In genomic region chr3:106452616-106453015, GRCm38 (mm10) we compare ENCODE assay signal across 33 mouse cellular contexts. TPM values are rescaled to one million over a fixed set of nuclear protein-coding genes. Genes with fewer than 3 reads are reported as not detected.
DNase-seq lines count a peak whose midpoint lies in the region; ATAC-seq and TF ChIP-seq lines count a peak whose summit lies in the region.
"Had no signal": no experiment of that assay in that cellular context is flagged by ENCODE, and none has a peak within 500 bp of the region (broad histone marks: within the 10 kb centered on the region; RNA-seq: fewer than 3 reads in every experiment).

No protein-coding gene starts in this region.

- H3K4me3 ChIP-seq in megakaryocyte, embryonic 14.5 days (replicated peaks): peak overlapping the region; percentile 70
- no peak overlapping the region for H3K4me3 ChIP-seq in stomach, postnatal 0 days (ENCODE audit: low read depth, low read length)
- H3K4me3 ChIP-seq in forebrain, embryonic 15.5 days: no peak overlapping the region
- H3K4me3 ChIP-seq: forebrain, embryonic 10.5 days; heart, embryonic 10.5 days; hindbrain, embryonic 15.5 days; lung, embryonic 15.5 days; midbrain, embryonic 12.5 days had no signal

- WGBS in stomach, postnatal 0 days: 68% methylated on average over 4 of the region's 4 CpGs
- WGBS in forebrain, embryonic 15.5 days: 79% methylated on average over 4 of the region's 4 CpGs

- no peak for TF ChIP-seq EP300 in stomach, postnatal 0 days (optimal IDR thresholded peaks at IDR 0.05)

- H3K4me2 ChIP-seq in stomach, postnatal 0 days (replicated peaks; ENCODE audit: low read depth): no peak overlapping the region
- no peak overlapping the region for H3K4me2 ChIP-seq in forebrain, embryonic 15.5 days (replicated peaks)
- H3K4me2 ChIP-seq: hindbrain, embryonic 15.5 days; lung, embryonic 15.5 days; midbrain, embryonic 12.5 days had no signal

- DNase-seq in natural killer cell, adult 2 months (ENCODE audit: low spot score in 2 of 2): peak; percentile 26 to 46
- peak; percentile 40 to 53 for DNase-seq in thymus, postnatal 36 days
- no peak for DNase-seq in stomach, postnatal 0 days (ENCODE audit: low spot score)
- DNase-seq: adrenal gland, postnatal 36 days; B cell, adult 2 months; cerebellum, adult 9-10 months; gastrocnemius, postnatal 36 days; heart, postnatal 4 days; kidney, adult 2 months; kidney, postnatal 14 days; lung, postnatal 36 days; right cerebral cortex, postnatal 14 days had no signal

- peaks cover 45% of the 10 kb centered on the region for H3K4me1 ChIP-seq in megakaryocyte, embryonic 14.5 days
- no peaks in the 10 kb centered on the region for H3K4me1 ChIP-seq in stomach, postnatal 0 days (replicated peaks; ENCODE audit: control insufficient read depth, insufficient read depth)
- H3K4me1 ChIP-seq in forebrain, embryonic 15.5 days: no peaks in the 10 kb centered on the region
- H3K4me1 ChIP-seq: forebrain, embryonic 10.5 days; heart, embryonic 10.5 days; hindbrain, embryonic 15.5 days; lung, embryonic 15.5 days; midbrain, embryonic 12.5 days had no signal

- no peak for ATAC-seq in megakaryocyte, adult 5-6 weeks (ENCODE audit: poor library complexity, severe bottlenecking)
- peak; percentile 67 for ATAC-seq in common myeloid progenitor, adult 5-6 weeks (replicated peaks; ENCODE audit: low read depth, poor library complexity, severe bottlenecking)
- no peak for ATAC-seq in stomach, postnatal 0 days (ENCODE audit: low FRiP score, low TSS enrichment)
- no peak for ATAC-seq in forebrain, embryonic 15.5 days (replicated peaks)

- no peak for TF ChIP-seq CTCF in stomach, postnatal 0 days (IDR thresholded peaks at IDR 0.05; ENCODE audit: low read depth)

- no peaks in the 10 kb centered on the region for H3K9me3 ChIP-seq in megakaryocyte, embryonic 14.5 days
- no peaks in the 10 kb centered on the region for H3K9me3 ChIP-seq in stomach, postnatal 0 days (ENCODE audit: control insufficient read depth, low read length)
- H3K9me3 ChIP-seq in forebrain, embryonic 15.5 days: no peaks in the 10 kb centered on the region
- H3K9me3 ChIP-seq: forebrain, embryonic 10.5 days; heart, embryonic 10.5 days; hindbrain, embryonic 15.5 days; lung, embryonic 15.5 days; midbrain, embryonic 12.5 days had no signal

- no peak overlapping the region for H3K9ac ChIP-seq in stomach, postnatal 0 days (ENCODE audit: low read length)
- H3K9ac ChIP-seq in forebrain, embryonic 15.5 days (replicated peaks): no peak overlapping the region
- H3K9ac ChIP-seq: hindbrain, embryonic 15.5 days; liver, embryonic 14.5 days; lung, embryonic 15.5 days; midbrain, embryonic 12.5 days had no signal

- H3K36me3 ChIP-seq in megakaryocyte, embryonic 14.5 days (replicated peaks; ENCODE audit: low read length): no peaks in the 10 kb centered on the region
- H3K36me3 ChIP-seq in stomach, postnatal 0 days (ENCODE audit: control insufficient read depth, insufficient read depth, low read length): no peaks in the 10 kb centered on the region
- no peaks in the 10 kb centered on the region for H3K36me3 ChIP-seq in forebrain, embryonic 15.5 days
- H3K36me3 ChIP-seq: forebrain, embryonic 10.5 days; heart, embryonic 10.5 days; hindbrain, embryonic 15.5 days; lung, embryonic 15.5 days; midbrain, embryonic 12.5 days had no signal

- no peaks in the 10 kb centered on the region for H3K27me3 ChIP-seq in megakaryocyte, embryonic 14.5 days (replicated peaks)
- H3K27me3 ChIP-seq in stomach, postnatal 0 days (ENCODE audit: control insufficient read depth, insufficient read depth, low read length): no peaks in the 10 kb centered on the region
- H3K27me3 ChIP-seq in forebrain, embryonic 15.5 days: no peaks in the 10 kb centered on the region
- H3K27me3 ChIP-seq: hindbrain, embryonic 15.5 days; lung, embryonic 15.5 days; midbrain, embryonic 12.5 days had no signal

- H3K27ac ChIP-seq in stomach, postnatal 0 days (replicated peaks): no peak overlapping the region
- H3K27ac ChIP-seq in forebrain, embryonic 15.5 days (replicated peaks): no peak overlapping the region
- H3K27ac ChIP-seq: forebrain, embryonic 10.5 days; heart, embryonic 10.5 days; hindbrain, embryonic 15.5 days; liver, embryonic 14.5 days; lung, embryonic 15.5 days; midbrain, embryonic 12.5 days had no signal

RNA-seq across cellular contexts. Expression of gene Dennd2d, which starts 29.6 kb away (rescaled TPM):
- polyA plus RNA-seq in megakaryocyte, embryonic 14.5 days (2012; ENCODE audit: insufficient read depth, low replicate concordance): 13.9 TPM in 1 of 2 replicates, not detected in the other
- 10.6 and 14.0 TPM in 2 replicates for total RNA-seq in megakaryocyte, adult 5-6 weeks (2015)
- 20.3 and 20.7 TPM in 2 replicates for total RNA-seq in megakaryocyte, adult 5-6 weeks (2017)
- 16.2 and 18.0 TPM in 2 replicates for total RNA-seq in common myeloid progenitor, adult 5-6 weeks (2017)
- polyA plus RNA-seq in stomach, postnatal 0 days (2015; fragmentation: Nextera tagmentation; extraction: Ambion mirVana): 27.7 and 31.4 TPM in 2 replicates
- 0.09 and 0.34 TPM in 2 replicates for polyA plus RNA-seq in forebrain, embryonic 15.5 days (2015; fragmentation: Nextera tagmentation; extraction: Ambion mirVana)

RNA-seq across cellular contexts. Expression of gene Chil6, which starts 46.6 kb away (rescaled TPM):
- polyA plus RNA-seq in megakaryocyte, embryonic 14.5 days (2012; ENCODE audit: insufficient read depth, low replicate concordance): 0.07 TPM in 1 of 2 replicates, not detected in the other
- not detected in 2 replicates for total RNA-seq in megakaryocyte, adult 5-6 weeks (2015)
- total RNA-seq in megakaryocyte, adult 5-6 weeks (2017): not detected in 2 replicates
- not detected in 2 replicates for total RNA-seq in common myeloid progenitor, adult 5-6 weeks (2017)
- polyA plus RNA-seq in stomach, postnatal 0 days (2015; fragmentation: Nextera tagmentation; extraction: Ambion mirVana): 0.07 TPM in 1 of 2 replicates, not detected in the other
- not detected in 2 replicates for polyA plus RNA-seq in forebrain, embryonic 15.5 days (2015; fragmentation: Nextera tagmentation; extraction: Ambion mirVana)
- total RNA-seq: adrenal gland, adult 18-20 months; adrenal gland, postnatal 36 days; gastrocnemius, adult 18-20 months; gastrocnemius, postnatal 36 days; heart, postnatal 4 days; layer of hippocampus, adult 18-20 months; layer of hippocampus, postnatal 14 days; left cerebral cortex, postnatal 10 days had no signal
- polyA plus RNA-seq: cortical plate, adult 2 months; embryonic facial prominence, embryonic 11.5 days; forebrain, embryonic 10.5 days; heart, embryonic 10.5 days; heart, embryonic 16.5 days; hindbrain, embryonic 15.5 days; intestine, embryonic 14.5 days; kidney, adult 2 months; limb, embryonic 11.5 days; lung, embryonic 15.5 days; midbrain, embryonic 12.5 days; neural tube, embryonic 11.5 days had no signal
